Mouse (Mus musculus): ENCODE data around the gene Tssk3.
A peak's percentile ranks its signal among the peaks of the same experiment; 100 is the strongest.
"Not testable (repeated sequence)": the region's sequence is repeated elsewhere in the genome, so short reads cannot be mapped to it uniquely, and the experiment has no call there.

The Tssk3 gene

DNA sequence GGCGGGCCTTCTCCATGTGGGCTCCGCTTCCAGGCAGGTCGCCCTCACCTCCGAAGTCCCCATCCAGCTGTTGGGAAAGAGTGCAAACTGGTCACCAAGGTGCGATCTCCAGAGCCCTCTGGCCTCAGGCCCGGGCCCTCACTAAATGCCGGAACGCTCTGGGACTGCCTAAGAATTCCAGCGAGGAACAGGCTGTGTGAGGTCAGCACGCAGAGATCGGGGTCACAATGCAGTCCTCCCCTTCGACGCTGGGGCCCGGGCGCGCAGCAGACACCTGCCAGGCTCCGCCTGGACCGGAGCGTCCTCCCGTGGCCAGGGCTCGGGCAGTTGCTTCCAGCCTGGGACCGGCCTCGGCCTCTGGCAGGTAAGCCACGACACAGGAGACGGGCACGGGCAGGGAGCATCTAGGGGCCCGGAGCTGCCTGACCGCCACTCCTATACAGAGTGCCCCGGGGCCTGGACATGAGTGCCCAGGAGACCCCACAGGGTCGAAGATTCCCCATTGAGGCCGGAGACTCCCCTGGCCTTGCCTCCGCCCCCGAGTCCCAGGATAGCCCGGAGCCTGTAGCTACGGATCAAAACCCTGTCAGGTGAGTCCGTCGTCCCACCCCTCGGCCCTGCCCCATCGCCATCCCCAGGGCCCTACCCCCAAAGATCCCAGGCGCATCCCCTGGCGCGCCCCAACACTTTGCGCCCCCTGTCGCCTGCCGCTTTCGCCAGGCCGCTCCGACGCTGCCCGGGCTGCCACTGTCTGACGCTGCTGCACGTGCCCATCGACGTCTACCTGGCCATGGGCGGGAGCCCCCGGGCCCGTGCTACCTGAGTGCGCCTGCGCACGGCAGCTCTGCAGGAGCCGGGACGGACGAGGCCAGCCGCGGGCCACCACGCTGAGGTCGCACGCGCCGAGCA, at the start of gene Tssk3, which contains the start of gene Fam229a:
Tssk3 (minus strand) TSS at position 51 of the 909 bp plus-strand sequence.
Fam229a (plus strand) TSS at position 219 of the 909 bp plus-strand sequence.
- no peak for DNase-seq (ENCODE audit: low read depth, low spot score)

GRCm38 (mm10) chr4:129540012-129540411, 49.2 kb upstream of the Tssk3 start:
- DNase-seq (ENCODE audit: low read depth, low spot score): peak; percentile 40

GRCm38 (mm10) chr4:129528901-129529300, 38.1 kb upstream of the Tssk3 start:
- not testable (repeated sequence) for DNase-seq (ENCODE audit: low read depth, low spot score)

GRCm38 (mm10) chr4:129525889-129526288, 35.1 kb upstream of the Tssk3 start:
- no peak for DNase-seq (ENCODE audit: low read depth, low spot score)

GRCm38 (mm10) chr4:129525338-129525737, 34.5 kb upstream of the Tssk3 start:
- no peak for DNase-seq (ENCODE audit: low read depth, low spot score)

GRCm38 (mm10) chr4:129518519-129518918, 27.7 kb upstream of the Tssk3 start:
- no peak for DNase-seq (ENCODE audit: low read depth, low spot score)

DNA sequence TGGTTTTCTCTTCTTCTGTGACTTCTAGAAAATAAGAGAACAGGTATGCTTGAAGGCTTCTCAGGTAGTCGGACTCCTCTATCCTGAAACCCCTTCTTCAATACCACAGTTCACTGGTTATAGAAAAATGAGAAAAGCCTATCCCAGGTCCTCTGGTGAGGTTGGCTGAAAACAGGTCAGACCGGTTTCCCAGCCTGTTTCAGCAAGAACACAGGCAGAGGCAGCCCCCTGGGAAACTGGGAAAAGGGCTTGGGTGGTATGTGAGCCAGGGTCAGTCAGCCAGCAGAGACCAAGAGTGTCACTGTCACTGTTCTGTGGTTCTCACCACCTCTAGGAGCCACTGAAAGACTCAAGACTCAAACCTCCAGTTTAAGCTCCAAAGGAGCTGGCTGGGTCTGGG, 26.1 kb upstream of the Tssk3 start:
- no peak for DNase-seq (ENCODE audit: low read depth, low spot score)

DNA sequence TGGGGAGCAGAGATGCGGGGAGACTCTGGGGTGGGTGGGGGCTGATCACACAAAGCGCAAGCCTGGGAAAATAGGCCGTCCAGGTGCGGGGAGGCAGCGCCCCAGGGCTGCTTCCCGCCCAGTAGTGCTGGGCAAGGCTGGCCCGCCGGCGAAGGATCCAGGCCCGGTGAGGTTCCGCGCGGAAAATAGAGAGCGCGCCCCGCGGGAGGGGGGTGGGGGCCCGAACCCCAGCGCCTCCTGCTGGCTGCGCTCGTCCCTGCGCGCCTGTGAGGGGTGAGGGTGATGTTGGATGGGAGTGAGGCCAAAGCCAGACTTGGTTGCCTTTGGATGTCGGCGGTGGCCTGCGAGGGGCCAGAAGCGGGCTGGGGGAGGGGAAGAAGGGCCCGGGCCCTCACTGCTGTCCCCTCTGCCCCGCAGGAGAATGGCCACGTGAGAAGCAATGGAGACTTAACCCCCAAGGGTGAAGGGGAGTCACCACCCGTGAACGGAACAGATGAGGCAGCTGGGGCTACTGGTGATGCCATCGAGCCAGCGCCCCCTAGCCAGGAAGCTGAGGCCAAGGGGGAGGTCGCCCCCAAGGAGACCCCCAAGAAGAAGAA, 23.6 kb upstream of the Tssk3 start:
- DNase-seq (ENCODE audit: low read depth, low spot score): no peak

DNA sequence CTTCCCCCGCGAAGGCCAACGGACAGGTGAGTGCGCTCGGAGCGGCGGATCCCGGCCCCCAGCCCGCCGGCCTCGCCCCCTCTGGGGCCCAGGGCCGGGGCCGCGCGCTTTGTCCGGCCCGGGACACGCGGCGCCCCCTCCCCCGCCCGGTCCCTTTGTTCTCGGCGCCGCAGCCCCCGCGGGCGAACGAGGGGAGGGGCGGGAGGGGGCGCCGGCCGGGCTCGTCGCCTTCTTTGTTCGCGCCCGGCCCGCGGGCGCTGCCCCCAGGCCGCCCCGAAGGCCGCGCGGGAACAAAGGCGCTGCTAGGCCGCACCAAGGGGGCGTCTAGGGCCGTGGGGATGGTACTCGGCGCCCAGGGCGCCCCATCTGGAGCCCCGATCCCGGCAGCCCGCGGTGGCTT, 23.1 kb upstream of the Tssk3 start:
- no peak for DNase-seq (ENCODE audit: low read depth, low spot score)

GRCm38 (mm10) chr4:129513086-129513767, 22.4 kb upstream of the Tssk3 start, which contains the start of gene Marcksl1:
TSS of gene Marcksl1 (plus strand) at chr4:129513581.
- no peak for DNase-seq (ENCODE audit: low read depth, low spot score)

GRCm38 (mm10) chr4:129511413-129512096, 20.7 kb upstream of the Tssk3 start:
- no peak for DNase-seq (ENCODE audit: low read depth, low spot score)

DNA sequence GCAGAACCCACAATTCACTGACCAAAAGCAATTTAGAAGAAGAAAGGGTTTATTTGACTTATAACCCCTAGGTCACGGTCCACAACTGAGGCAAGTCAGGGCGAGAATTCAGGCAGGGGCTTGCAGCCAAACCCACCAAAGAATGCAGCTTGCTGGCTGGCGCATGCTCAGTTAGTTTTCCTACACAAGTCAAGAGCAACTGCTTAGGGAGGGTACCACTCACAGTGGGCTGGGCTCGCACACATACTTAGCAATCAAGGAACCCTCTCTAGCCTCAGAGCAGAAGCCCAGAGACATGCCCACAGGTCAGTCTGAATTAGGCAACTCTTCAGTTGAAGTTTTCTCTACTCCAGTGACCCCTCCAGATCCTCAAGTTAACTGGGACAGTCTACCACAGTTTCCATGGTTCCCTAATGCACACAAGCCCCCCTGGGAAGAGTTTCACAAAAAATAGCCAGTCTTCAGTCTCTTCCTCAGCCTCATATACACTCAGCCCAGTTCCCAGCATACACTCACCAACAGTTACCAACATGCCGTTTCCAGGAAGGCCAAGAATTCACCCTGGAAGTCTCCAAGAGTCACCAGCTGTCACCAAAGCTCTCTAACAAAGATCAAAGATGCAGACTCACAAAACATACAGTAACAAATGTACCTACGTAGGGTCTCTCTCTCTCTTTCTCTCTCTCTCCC, 20.0 kb upstream of the Tssk3 start:
- DNase-seq (ENCODE audit: low read depth, low spot score): no peak

GRCm38 (mm10) chr4:129509650-129510049, 18.8 kb upstream of the Tssk3 start:
- no peak for DNase-seq (ENCODE audit: low read depth, low spot score)

- DNase-seq (ENCODE audit: low read depth, low spot score): no peak
Measured at GRCm38 (mm10) chr4:129508834-129509600, 18.2 kb upstream of the Tssk3 start.

GRCm38 (mm10) chr4:129508237-129508515, 17.4 kb upstream of the Tssk3 start:
- DNase-seq (ENCODE audit: low read depth, low spot score): no peak

GRCm38 (mm10) chr4:129507434-129508236, 16.8 kb upstream of the Tssk3 start:
- no peak for DNase-seq (ENCODE audit: low read depth, low spot score)

- no peak for DNase-seq (ENCODE audit: low read depth, low spot score)
Measured at GRCm38 (mm10) chr4:129505511-129505910, 14.7 kb upstream of the Tssk3 start.

GRCm38 (mm10) chr4:129502901-129503444, 12.2 kb upstream of the Tssk3 start:
- no peak for DNase-seq (ENCODE audit: low read depth, low spot score)

GRCm38 (mm10) chr4:129502327-129502888, 11.6 kb upstream of the Tssk3 start:
- DNase-seq (ENCODE audit: low read depth, low spot score): no peak

Measured in c-Kit-negative CD71-positive TER-119-positive erythroid progenitor cells, embryonic 14.5 days (primary cell).